Mouse (Mus musculus) v-Abl transformed pro-B cells (cell line): ENCODE results near the gene Ccdc57.

Experiments used
- in situ Hi-C, 2 experiments: fragments of 400-800 bp; cut with MboI; formaldehyde crosslinking; loops; one replicate each; pipeline ENCODE4 v1.15.1; 2025; ENCODE audit not compliant: unreplicated experiment in 2 of 2

Ccdc57 gene

DNA sequence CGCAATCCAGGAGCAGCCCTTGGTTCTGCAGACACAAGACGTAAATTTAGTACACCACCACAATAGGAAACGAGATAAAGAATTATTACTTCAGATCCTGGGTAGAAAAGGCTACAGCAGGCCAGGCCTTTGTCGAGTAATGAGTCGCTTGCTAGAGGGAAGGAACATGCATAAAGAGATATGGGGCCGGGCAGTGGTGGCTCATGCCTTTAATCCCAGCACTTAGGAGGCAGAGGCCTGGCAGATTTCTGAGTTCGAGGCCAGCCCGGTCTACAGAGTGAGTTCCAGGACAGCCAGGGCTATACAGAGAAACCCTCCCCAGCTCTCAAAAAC lies 136.1 kb downstream of the Ccdc57 start:
- in situ Hi-C loops = loop anchor here in 1 of 2 experiments (25.0 kb wide), 1 partner anchor 184 kb away; the partner anchor contains the start of genes Npb and Pcyt2

DNA sequence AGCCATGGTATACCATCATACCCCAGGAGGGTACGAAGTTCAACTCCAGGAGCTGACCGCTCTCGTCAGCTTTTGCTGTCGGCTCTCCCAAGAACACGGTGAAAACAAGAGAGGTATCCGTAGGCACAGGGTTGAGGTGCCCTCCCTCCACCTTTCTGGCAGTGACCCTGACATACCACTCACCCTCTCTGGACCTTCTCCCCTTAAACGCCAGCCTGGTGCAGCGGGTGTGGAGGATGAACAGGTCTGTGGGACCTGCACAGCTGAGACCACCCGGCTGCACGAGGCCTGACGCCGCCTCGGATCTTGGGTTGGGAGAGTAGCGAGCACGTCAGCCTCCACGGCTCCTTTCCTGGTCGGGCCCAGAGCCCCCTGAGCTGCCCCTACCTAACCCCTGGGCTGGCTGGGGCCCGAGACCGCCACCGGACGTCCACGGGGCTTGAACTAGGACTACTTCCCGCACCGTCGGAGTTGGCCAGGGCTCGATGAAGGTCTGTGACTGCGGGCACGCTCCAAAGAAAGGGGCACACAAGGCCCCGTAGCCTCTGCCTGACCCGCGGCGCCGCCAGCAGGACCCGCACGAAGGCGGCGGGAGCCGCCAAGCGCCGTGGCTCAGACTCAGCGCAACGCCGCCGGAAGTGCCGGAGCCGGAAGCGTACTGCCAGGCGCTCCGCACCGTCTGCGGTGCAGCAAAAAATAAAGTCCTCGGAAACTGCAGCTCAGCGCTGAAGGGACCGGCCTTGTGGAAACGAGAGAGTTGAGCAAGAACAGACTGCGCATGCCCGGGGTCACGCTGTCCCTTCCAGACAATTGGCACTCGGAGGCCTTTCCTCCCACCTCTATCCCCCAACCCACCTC lies 136.7 kb downstream of the Ccdc57 start, which contains the start of gene Dus1l:
TSS of gene Dus1l (minus strand) at position 648 of the 858 bp plus-strand sequence.
- in situ Hi-C loops = loop anchor here in 1 of 2 experiments (25.0 kb wide), 1 partner anchor 184 kb away; the partner anchor contains the start of genes Npb and Pcyt2

DNA sequence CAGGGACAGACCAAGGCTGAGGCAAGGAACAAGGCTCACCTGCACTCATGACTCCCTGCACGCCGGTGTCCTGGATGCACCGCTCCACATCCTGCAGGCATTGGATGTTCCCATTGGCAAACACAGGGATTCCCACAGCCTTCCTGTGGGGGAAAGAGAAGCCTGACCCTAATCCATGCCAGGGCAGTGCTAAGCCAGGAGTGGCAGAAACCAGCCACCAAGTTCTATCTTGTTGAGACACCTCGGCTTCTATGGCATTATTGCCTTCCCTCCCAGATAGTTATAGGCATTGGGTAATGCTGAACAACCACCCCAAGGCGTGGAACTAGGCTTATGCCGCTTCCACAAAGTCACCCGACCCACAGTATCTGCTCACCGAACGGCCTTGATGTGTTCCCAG lies 140.0 kb downstream of the Ccdc57 start:
- in situ Hi-C loops = loop anchor here in 1 of 2 experiments (25.0 kb wide), 1 partner anchor 180 kb away; the partner anchor contains the start of genes Npb and Pcyt2

DNA sequence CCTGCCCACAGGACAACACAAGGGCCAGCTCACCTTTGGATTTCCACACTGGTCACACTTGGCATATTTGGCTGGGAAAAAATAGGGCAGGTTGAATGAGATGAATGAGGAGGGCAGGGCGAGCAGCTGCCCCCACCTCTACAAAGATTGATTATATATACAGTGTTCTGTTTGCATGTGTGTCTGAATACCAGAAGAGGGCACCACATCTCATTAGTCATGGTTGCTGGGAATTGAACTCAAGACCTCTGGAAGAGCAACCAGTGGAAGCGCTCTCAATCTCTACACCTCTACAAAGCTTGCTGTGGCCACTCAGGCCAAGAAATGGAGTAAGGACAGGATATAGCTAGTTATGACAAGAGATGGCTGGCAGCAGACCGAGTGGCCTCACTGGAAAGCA lies 142.9 kb downstream of the Ccdc57 start:
- in situ Hi-C loops = loop anchor here in 1 of 2 experiments (25.0 kb wide), 1 partner anchor 178 kb away; the partner anchor contains the start of genes Npb and Pcyt2

DNA sequence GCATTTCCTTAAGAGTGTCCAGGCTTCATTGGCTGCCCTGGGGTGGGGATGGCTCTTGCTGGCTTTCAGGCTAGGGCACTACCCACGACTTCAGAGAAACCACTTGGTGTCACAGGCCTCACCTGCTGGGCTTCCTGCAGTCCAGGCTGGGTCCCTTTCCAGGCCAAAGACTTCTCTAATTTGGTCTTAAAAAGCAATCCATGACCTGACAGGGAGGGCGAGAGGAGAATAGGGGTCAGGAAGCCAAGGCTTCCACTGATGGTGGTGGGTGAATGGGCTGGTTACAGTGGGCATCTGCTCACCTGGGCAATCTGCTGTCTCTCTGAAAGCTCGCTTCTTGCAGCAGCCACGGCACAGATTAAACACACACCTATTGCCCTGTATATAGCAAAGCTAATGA lies 143.3 kb downstream of the Ccdc57 start:
- in situ Hi-C loops = loop anchor here in 1 of 2 experiments (25.0 kb wide), 1 partner anchor 177 kb away; the partner anchor contains the start of genes Npb and Pcyt2

DNA sequence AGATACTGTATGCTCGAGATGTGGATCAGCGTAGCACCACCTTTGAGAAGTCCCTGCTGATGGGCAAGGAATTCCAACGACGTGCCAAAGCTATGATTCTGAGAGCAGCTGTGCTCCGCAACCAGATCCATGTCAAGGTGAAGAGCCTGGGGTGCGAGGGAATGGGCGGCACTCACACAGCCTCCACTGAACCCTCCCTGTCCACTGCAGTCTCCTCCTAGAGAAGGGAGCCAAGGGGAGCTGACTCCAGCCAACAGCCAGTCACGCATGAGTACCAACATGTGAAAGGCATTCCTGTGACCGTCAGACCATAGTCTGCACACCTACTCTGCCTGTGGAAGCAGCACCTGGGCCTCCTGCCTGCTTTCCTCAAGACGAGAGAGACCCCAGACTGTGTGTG lies 144.2 kb downstream of the Ccdc57 start:
- in situ Hi-C loops = loop anchor here in 1 of 2 experiments (25.0 kb wide), 1 partner anchor 176 kb away; the partner anchor contains the start of genes Npb and Pcyt2

DNA sequence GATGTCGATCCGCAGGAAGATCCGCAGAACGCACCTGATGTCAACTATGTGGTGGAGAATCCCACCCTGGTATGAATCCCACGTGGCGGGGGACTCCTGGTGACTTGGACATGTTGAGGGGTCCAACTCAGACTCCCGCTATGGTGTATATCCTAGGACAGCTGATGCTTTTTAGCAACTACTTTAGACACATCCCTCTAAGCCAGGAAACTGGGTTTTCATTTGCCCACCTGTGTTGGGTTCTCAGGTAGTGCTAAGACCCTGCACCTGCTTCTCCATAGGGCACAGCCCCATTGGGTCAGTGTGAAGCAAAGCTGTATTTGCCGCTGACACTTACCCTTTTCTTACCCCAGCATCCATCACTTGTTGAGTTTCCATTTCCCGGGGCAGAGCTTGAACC lies 147.5 kb downstream of the Ccdc57 start:
- in situ Hi-C loops = loop anchor here in 1 of 2 experiments (25.0 kb wide), 1 partner anchor 173 kb away; the partner anchor contains the start of genes Npb and Pcyt2

DNA sequence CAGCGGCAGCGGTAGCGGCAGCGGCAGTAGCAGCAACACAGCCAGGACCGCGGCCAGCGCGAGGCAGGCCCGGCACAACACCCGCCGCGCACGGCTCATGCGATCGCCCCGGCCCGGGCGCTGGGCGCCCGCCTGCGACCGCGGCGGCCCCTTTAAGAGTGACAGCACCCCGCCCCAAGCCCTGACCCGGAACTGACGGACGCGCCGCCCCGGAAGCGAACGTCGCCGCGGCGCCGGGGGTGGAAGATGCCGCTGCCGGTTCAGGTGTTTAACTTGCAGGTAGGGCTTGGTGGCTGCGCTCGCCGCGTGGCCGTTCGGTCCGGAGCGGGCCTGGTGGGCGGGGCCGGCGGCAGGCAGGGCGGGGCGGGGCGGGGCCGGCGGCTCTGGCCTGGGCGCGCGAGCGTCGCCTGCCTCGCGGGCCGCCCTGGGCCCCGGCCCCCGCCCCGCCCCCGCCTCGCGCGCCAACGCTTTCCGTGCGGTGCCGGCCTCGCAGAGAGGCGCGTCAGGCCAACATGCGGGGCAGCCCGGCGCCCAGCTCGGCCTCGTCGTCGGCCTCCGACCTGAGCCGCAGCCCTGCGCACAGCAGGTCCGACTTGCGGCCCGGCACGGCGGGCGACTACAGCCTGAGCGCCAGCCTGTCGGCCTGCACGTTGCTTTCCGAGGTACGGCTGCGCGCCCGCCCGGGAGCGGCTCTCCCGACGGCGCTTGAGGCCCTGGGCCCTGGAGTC lies 148.4 kb downstream of the Ccdc57 start, which contains the start of the genes Rfng and Gps1:
TSS of gene Rfng (minus strand) at position 144 of the 728 bp plus-strand sequence.
TSS of gene Gps1 (plus strand) at position 209 of the 728 bp plus-strand sequence.
- in situ Hi-C loops = loop anchor here in 1 of 2 experiments (25.0 kb wide), 1 partner anchor 172 kb away; the partner anchor contains the start of genes Npb and Pcyt2

DNA sequence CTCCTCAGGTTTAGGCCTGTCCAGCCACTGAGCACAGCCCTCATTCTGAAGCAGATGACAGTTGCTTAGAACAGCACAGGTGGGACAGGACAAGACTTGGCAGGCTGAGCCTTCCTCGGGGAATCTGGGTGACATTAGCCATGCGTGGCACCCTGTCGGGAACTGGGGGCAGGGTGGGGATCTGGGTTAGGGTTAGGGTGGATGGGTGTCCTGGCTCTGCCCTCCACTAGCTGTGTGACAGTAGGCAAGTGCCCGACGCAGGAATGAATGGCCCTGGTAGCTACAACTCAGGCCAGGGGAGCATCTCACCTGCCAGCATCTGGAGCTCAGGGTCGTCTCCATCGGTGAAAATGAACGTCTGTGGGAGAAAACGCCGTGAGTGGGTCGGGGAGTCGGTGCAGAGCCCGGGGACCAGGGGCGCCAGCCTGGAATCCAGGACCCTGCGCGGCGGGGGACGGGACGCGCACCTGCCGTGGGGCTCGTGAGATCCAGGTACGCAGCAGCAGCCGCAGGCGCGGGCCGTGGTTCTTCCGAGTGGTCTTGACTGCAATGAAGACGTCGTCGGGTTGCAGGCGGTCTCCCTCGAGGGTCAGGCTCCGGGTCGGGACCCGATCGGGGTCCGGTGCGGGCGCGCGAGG lies 149.1 kb downstream of the Ccdc57 start:
- in situ Hi-C loops = loop anchor here in 1 of 2 experiments (25.0 kb wide), 1 partner anchor 171 kb away; the partner anchor contains the start of genes Npb and Pcyt2

DNA sequence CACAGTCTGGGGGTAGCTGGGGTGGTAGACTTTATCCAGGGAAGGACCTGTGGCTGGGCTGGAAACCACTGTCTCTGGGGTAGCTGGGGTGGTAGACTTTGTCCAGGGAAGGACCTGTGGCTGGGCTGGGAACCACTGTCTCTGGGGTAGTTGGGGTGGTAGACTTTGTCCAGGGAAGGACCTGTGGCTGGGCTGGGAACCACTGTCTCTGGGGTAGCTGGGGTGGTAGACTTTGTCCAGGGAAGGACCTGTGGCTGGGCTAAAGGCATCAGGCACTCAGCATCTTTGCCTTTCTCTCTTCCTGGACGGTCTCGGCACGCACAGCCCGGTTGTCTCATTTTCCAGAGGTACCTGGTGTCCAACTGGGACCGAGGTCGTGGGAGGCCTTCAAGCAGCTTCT lies 151.3 kb downstream of the Ccdc57 start:
- in situ Hi-C loops = loop anchor here in 1 of 2 experiments (25.0 kb wide), 1 partner anchor 169 kb away; the partner anchor contains the start of genes Npb and Pcyt2

DNA sequence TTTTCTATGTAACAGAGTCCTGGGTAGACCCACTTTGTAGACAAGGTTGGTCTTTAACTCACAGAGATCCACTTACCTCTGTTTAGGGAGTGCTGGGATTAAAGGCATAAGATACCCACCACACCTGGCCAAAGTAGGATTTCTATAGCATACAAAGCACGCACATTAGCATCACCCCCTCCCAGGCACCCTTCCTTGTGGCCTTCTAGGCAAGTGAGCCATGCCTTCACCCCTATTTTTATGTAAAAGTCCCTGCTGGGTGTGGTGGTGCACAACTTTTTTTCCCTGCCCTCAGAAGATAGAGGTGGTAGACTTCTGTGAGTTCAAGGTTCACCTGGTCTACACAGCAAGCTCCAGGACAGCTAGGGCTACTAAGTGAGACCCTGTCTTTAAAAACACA lies 152.8 kb downstream of the Ccdc57 start:
- in situ Hi-C loops = loop anchor here (5.0 to 25.0 kb wide), 4 partner anchors 58 to 295 kb away; partner anchors contain the start of genes Mrpl12 (in 2 of the 2), Npb (in 1 of the 2), Pcyt2 (in 1 of the 2) and Rac3 (in 1 of the 2)

DNA sequence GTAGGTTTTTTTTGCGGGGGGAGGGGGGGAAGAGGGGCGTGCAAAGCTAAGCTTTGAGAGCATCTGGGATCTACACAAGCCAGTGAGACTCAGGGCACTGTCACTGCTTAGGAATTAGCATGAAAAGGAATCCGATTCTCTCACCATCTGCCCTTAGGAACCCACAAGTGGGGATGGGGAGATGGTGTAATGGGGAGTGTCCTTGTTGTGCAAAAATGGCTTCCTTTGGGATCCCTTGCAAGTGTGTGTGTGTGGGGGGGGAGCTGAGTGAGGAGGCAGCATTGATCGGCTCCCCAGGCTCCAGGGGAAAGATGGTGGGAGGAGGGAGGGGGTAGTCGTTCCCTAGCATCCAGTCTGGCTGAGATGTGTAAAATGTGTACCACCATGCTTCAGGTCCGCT lies 155.5 kb downstream of the Ccdc57 start:
- in situ Hi-C loops = loop anchor here (5.0 to 25.0 kb wide), 4 partner anchors 55 to 292 kb away; partner anchors contain the start of genes Mrpl12 (in 2 of the 2), Npb (in 1 of the 2), Pcyt2 (in 1 of the 2) and Rac3 (in 1 of the 2)
